Mouse (Mus musculus): ENCODE data around the gene Cenpv. TPM values are rescaled to one million over a fixed set of nuclear protein-coding genes. Genes with fewer than 3 reads are reported as not detected.

The Cenpv gene
- polyA plus RNA-seq (2012; rRNA removed; ENCODE audit: low replicate concordance), result 136 and 221 TPM in 2 replicates

GRCm38 (mm10) chr11:62539089-62539890 is at the start of gene Cenpv:
TSS of gene Cenpv (minus strand) at chr11:62539261.

GRCm38 (mm10) chr11:62573959-62574702 is 35.1 kb upstream of the Cenpv start, which contains the start of gene Trpv2:
TSS of gene Trpv2 (plus strand) at chr11:62574486.

GRCm38 (mm10) chr11:62550727-62551225 is 11.7 kb upstream of the Cenpv start, which contains the start of gene Ubb:
TSS of gene Ubb (plus strand) at chr11:62551171.

Other genes starting within 250 kb of the Cenpv start
- gene Pigl, start 80.8 kb downstream of the Cenpv start, polyA plus RNA-seq (2012; rRNA removed; ENCODE audit: low replicate concordance), result 7.0 and 8.1 TPM in 2 replicates
- gene Ncor1, start 80.7 kb downstream of the Cenpv start, polyA plus RNA-seq (2012; rRNA removed; ENCODE audit: low replicate concordance), result 69.7 and 77.9 TPM in 2 replicates
- 1,079 and 1,610 TPM in 2 replicates for gene Ubb, start 11.9 kb upstream of the Cenpv start, polyA plus RNA-seq (2012; rRNA removed; ENCODE audit: low replicate concordance)
- gene Trpv2, start 35.2 kb upstream of the Cenpv start, polyA plus RNA-seq (2012; rRNA removed; ENCODE audit: low replicate concordance), result 3.0 and 4.6 TPM in 2 replicates
- gene Lrrc75a, start 109.3 kb upstream of the Cenpv start, polyA plus RNA-seq (2012; rRNA removed; ENCODE audit: low replicate concordance), result 56.4 and 120 TPM in 2 replicates
- gene Mmgt2, start 109.4 kb upstream of the Cenpv start, polyA plus RNA-seq (2012; rRNA removed; ENCODE audit: low replicate concordance), result 27.8 and 32.5 TPM in 2 replicates
- 0.39 and 0.88 TPM in 2 replicates for gene Zfp287, start 192.6 kb upstream of the Cenpv start, polyA plus RNA-seq (2012; rRNA removed; ENCODE audit: low replicate concordance)
- gene Gm10428, start 213.8 kb upstream of the Cenpv start, polyA plus RNA-seq (2012; rRNA removed; ENCODE audit: low replicate concordance), result not detected in 2 replicates

Data from duodenum, adult 2 months (tissue).